Mouse (Mus musculus): ENCODE data around the gene Cdh18.

- no peak for TF ChIP-seq GATA1 (IDR thresholded peaks at IDR 0.05; ENCODE audit: low read length)
- no peak for TF ChIP-seq TAL1 (IDR thresholded peaks at IDR 0.05; ENCODE audit: low read length)
Measured at GRCm38 (mm10) chr15:22857704-22858103, 308.9 kb downstream of the Cdh18 start.
